9 mouse cellular contexts compared by ENCODE assay signal in the genomic region with DNA sequence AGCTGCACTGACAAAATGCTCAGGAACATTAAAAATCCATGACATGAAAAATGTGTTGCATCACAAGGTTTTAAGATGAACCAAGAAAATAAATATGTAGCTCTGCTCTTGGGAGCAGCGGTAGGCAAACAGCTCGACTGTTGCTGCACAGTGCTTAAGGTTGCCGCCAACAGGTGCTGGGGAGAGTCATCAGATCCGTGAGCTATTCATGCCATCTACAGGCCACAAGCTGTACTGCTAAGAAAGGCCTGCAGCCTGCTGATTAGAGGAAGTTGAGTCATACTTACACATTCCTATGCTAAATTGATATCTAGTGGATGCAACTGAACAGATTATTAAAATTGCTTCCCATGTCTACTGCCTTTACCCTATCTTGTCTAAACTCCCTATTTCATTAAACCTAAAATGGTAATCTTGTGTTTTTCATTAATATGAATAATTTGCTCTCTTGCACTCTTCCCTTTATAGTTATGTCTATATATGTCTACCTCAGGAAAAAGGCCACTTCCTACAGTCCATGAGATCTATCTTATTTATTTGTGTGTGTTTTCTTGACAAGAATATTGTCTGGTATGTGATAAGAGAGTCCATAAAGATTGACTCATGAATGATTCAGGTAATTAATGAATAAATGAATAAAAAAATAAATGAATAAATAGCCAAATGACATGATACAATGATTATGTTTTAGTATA.
A peak's percentile ranks its signal among the peaks of the same experiment; 100 is the strongest.
DNase-seq lines count a peak whose midpoint lies in the region; ATAC-seq and TF ChIP-seq lines count a peak whose summit lies in the region.
"Had no signal": no experiment of that assay in that cellular context is flagged by ENCODE, and none has a peak within 500 bp of the region (broad histone marks: within the 10 kb centered on the region; RNA-seq: fewer than 3 reads in every experiment).

No protein-coding gene starts in this region.

- H3K4me3 ChIP-seq in heart, embryonic 10.5 days, result no peak overlapping the region
- no peak overlapping the region for H3K4me3 ChIP-seq in kidney, postnatal 0 days (replicated peaks; ENCODE audit: low read depth, low read length)
- no peak overlapping the region for H3K4me3 ChIP-seq in limb, embryonic 14.5 days (replicated peaks; ENCODE audit: low read length)
- no peak overlapping the region for H3K4me3 ChIP-seq in neural tube, embryonic 13.5 days
- H3K4me3 ChIP-seq: embryonic facial prominence, embryonic 13.5 days had no signal

- DNase-seq in 3134 (ENCODE audit: extremely low read depth, insufficient read length, low spot score) (peak; percentile 5), WW6 (ENCODE audit: low read depth, low spot score) (peak; percentile 22)
- peak; percentile 78 for DNase-seq in heart, embryonic 10.5 days (ENCODE audit: low spot score)
- DNase-seq in kidney, postnatal 0 days (ENCODE audit: low spot score), result peak; percentile 76
- peak; percentile 72 for DNase-seq in limb, embryonic 14.5 days (ENCODE audit: low spot score)
- DNase-seq in natural killer cell, adult 2 months (ENCODE audit: low spot score in 2 of 2), result no peak

- no peaks in the 10 kb centered on the region for H3K9me3 ChIP-seq in heart, embryonic 10.5 days
- H3K9me3 ChIP-seq in kidney, postnatal 0 days (replicated peaks; ENCODE audit: low read length), result no peaks in the 10 kb centered on the region
- no peaks in the 10 kb centered on the region for H3K9me3 ChIP-seq in limb, embryonic 14.5 days (ENCODE audit: control insufficient read depth, low read length)
- H3K9me3 ChIP-seq in neural tube, embryonic 13.5 days, result no peaks in the 10 kb centered on the region
- H3K9me3 ChIP-seq: embryonic facial prominence, embryonic 13.5 days had no signal

- peak; percentile 100 for ATAC-seq in common myeloid progenitor, adult 5-6 weeks (replicated peaks; ENCODE audit: low read depth, poor library complexity, severe bottlenecking)
- ATAC-seq in kidney, postnatal 0 days (replicated peaks; ENCODE audit: low FRiP score, low read depth), result peak; percentile 82; the same call in 1 of the 2 replicates
- ATAC-seq in limb, embryonic 14.5 days (ENCODE audit: low FRiP score, low read depth), result peak; percentile 82
- peak; percentile 93 for ATAC-seq in neural tube, embryonic 13.5 days (ENCODE audit: low read depth)

- H3K9ac ChIP-seq in kidney, postnatal 0 days (ENCODE audit: low read depth, low read length), result no peak overlapping the region
- no peak overlapping the region for H3K9ac ChIP-seq in limb, embryonic 14.5 days (ENCODE audit: low read depth, low read length, severe bottlenecking)
- H3K9ac ChIP-seq in neural tube, embryonic 13.5 days, result no peak overlapping the region
- H3K9ac ChIP-seq: embryonic facial prominence, embryonic 13.5 days had no signal

- no peaks in the 10 kb centered on the region for H3K36me3 ChIP-seq in heart, embryonic 10.5 days
- no peaks in the 10 kb centered on the region for H3K36me3 ChIP-seq in kidney, postnatal 0 days (ENCODE audit: insufficient read depth, low read length)
- no peaks in the 10 kb centered on the region for H3K36me3 ChIP-seq in limb, embryonic 14.5 days (ENCODE audit: control insufficient read depth, insufficient read depth, low read length)
- no peaks in the 10 kb centered on the region for H3K36me3 ChIP-seq in neural tube, embryonic 13.5 days
- H3K36me3 ChIP-seq: embryonic facial prominence, embryonic 13.5 days had no signal

- no peak for TF ChIP-seq POLR2A in limb, embryonic 14.5 days (IDR thresholded peaks at IDR 0.05; ENCODE audit: borderline replicate concordance, extremely low read depth, insufficient read depth, insufficient read length)

- TF ChIP-seq CTCF in kidney, postnatal 0 days (IDR thresholded peaks at IDR 0.05; ENCODE audit: low read depth), result peak; percentile 79

- no peak overlapping the region for H3K27ac ChIP-seq in heart, embryonic 10.5 days
- no peak overlapping the region for H3K27ac ChIP-seq in kidney, postnatal 0 days
- H3K27ac ChIP-seq in limb, embryonic 14.5 days (replicated peaks; ENCODE audit: low read depth, low read length), result no peak overlapping the region
- H3K27ac ChIP-seq in neural tube, embryonic 13.5 days (replicated peaks), result no peak overlapping the region
- H3K27ac ChIP-seq: embryonic facial prominence, embryonic 13.5 days had no signal

- no peaks in the 10 kb centered on the region for H3K4me1 ChIP-seq in heart, embryonic 10.5 days
- H3K4me1 ChIP-seq in kidney, postnatal 0 days (replicated peaks; ENCODE audit: insufficient read depth, low read length), result no peaks in the 10 kb centered on the region
- H3K4me1 ChIP-seq in limb, embryonic 14.5 days (ENCODE audit: control insufficient read depth, insufficient read depth, low read length), result no peaks in the 10 kb centered on the region
- no peaks in the 10 kb centered on the region for H3K4me1 ChIP-seq in neural tube, embryonic 13.5 days (replicated peaks)
- H3K4me1 ChIP-seq: embryonic facial prominence, embryonic 13.5 days had no signal

- no peaks in the 10 kb centered on the region for H3K27me3 ChIP-seq in heart, embryonic 10.5 days (ENCODE audit: insufficient read depth, poor library complexity, severe bottlenecking)
- H3K27me3 ChIP-seq in kidney, postnatal 0 days (ENCODE audit: insufficient read depth, low read length), result no peaks in the 10 kb centered on the region
- no peaks in the 10 kb centered on the region for H3K27me3 ChIP-seq in limb, embryonic 14.5 days (ENCODE audit: control insufficient read depth, insufficient read depth, low read length)
- no peaks in the 10 kb centered on the region for H3K27me3 ChIP-seq in neural tube, embryonic 13.5 days
- H3K27me3 ChIP-seq: embryonic facial prominence, embryonic 13.5 days had no signal

- WGBS in heart, embryonic 10.5 days, result 6% methylated on average over 4 of the region's 4 CpGs
- 0% methylated on average over 4 of the region's 4 CpGs for WGBS in kidney, postnatal 0 days
- WGBS in limb, embryonic 14.5 days, result 4% methylated on average over 4 of the region's 4 CpGs
- 5% methylated on average over 4 of the region's 4 CpGs for WGBS in neural tube, embryonic 13.5 days

- H3K4me2 ChIP-seq in kidney, postnatal 0 days (ENCODE audit: low read length), result no peak overlapping the region
- H3K4me2 ChIP-seq in limb, embryonic 14.5 days (replicated peaks; ENCODE audit: low read depth, low read length, severe bottlenecking), result no peak overlapping the region
- no peak overlapping the region for H3K4me2 ChIP-seq in neural tube, embryonic 13.5 days
- H3K4me2 ChIP-seq: embryonic facial prominence, embryonic 13.5 days had no signal

Comparison
In these comparisons a context has a peak if more than half of its experiments do, and no peak if none do; other contexts are left out.
1. DNase-seq: peak in 3134 (single experiment), WW6 (single experiment), heart, embryonic 10.5 days (single experiment), kidney, postnatal 0 days (single experiment) and limb, embryonic 14.5 days (single experiment); none in natural killer cell, adult 2 months (0 of 2).
2. Peak in every context shown above with its lines, with median percentiles within 50 percentile points of each other: ATAC-seq.